Mouse (Mus musculus): ENCODE results near the gene Olfr884.

Gene Olfr884

DNA sequence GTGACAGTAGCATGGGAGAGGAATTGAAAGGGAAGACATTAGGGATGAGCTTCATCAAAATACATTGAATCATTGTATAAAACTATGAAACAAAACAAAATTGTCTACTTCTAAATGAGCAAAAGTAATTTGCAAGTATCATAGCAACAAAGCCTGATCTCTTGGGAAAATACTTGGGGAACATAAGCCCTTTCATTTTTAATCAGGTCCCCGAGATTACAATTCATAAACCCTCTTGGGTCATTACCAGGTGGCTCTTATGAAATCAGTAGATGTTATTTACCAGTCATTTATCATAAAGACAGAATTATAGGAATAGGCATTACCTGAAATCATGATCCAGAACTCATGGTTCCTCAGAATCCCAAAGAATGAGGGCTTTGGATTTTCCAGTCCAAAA, at the start of gene Olfr884:
Olfr884 (plus strand) TSS at position 301 of the 400 bp plus-strand sequence.
- DNase-seq (ENCODE audit: low spot score), result no peak

DNA sequence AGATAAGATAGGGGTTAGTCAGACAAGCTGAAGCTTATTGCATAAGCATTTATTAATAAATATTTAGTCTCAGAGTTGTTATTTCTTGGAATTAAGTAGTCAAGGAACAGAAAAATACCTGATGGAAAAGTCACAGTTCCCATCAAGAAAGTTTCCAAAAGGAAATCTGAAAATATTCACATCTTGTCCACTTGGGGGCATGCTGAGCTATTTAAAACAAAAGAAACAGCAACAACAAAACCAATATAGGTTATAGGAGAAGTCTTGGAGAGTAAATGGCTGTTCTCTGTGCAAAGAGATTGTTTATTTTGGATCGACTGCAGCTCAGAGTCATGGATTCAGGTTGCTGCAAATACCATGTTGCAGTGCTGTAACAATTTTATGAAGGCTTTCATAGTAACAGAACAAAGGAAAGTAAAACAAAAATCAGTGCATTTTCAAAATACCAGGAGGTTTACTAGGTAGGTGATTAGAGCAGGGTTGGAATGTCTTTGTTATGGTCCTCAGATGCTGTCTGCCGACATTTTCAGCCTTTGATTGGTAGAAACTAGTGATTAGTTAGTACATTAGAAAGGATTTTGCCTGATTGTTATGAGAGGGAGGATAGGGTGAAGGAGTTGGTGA, 47.7 kb upstream of the Olfr884 start:
- DNase-seq (ENCODE audit: low spot score), result no peak

- no peak for DNase-seq (ENCODE audit: low spot score)
Measured at GRCm38 (mm10) chr9:38000021-38000420, 46.3 kb upstream of the Olfr884 start.

- no peak for DNase-seq (ENCODE audit: low spot score)
Measured at GRCm38 (mm10) chr9:38025508-38025907, 20.8 kb upstream of the Olfr884 start, which contains the start of gene Olfr883. Gene Olfr883 (plus strand): TSS chr9:38025808.

GRCm38 (mm10) chr9:38061022-38061421, 14.7 kb downstream of the Olfr884 start, which contains the start of gene Olfr885:
Gene Olfr885 (plus strand): TSS chr9:38061322.
- DNase-seq (ENCODE audit: low spot score), result no peak

- DNase-seq (ENCODE audit: low spot score), result no peak
Measured at GRCm38 (mm10) chr9:38083772-38084171, 37.4 kb downstream of the Olfr884 start, which contains the start of gene Olfr887. Gene Olfr887 (plus strand): TSS chr9:38084072.

Data from testis, postnatal 10 days (tissue).